Mouse (Mus musculus): ENCODE measurements around the gene Gtf3c2.

Gene Gtf3c2

GRCm38 (mm10) chr5:31197072-31197471 is 17.1 kb upstream of the Gtf3c2 start:
- no peak for DNase-seq

GRCm38 (mm10) chr5:31196207-31196606 is 16.3 kb upstream of the Gtf3c2 start:
- no peak for DNase-seq

DNA sequence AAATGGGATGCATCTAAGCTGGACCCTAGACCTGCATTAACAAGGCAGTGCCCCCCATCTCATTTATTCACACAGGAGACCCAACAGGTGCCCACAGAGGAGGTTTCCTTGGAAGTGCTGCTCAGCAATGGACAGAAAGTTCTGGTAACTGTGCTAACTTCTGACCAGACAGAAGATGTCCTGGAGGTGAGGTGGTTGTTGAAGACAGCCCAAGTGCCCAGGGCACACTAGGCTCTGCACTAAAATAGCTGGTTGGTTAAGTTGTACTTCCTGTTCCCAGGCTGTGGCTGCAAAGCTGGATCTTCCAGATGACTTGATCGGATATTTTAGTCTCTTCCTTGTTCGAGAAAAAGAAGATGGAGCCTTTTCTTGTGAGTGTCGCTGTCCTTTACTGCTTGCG is 15.7 kb upstream of the Gtf3c2 start:
- DNase-seq, result no peak

DNA sequence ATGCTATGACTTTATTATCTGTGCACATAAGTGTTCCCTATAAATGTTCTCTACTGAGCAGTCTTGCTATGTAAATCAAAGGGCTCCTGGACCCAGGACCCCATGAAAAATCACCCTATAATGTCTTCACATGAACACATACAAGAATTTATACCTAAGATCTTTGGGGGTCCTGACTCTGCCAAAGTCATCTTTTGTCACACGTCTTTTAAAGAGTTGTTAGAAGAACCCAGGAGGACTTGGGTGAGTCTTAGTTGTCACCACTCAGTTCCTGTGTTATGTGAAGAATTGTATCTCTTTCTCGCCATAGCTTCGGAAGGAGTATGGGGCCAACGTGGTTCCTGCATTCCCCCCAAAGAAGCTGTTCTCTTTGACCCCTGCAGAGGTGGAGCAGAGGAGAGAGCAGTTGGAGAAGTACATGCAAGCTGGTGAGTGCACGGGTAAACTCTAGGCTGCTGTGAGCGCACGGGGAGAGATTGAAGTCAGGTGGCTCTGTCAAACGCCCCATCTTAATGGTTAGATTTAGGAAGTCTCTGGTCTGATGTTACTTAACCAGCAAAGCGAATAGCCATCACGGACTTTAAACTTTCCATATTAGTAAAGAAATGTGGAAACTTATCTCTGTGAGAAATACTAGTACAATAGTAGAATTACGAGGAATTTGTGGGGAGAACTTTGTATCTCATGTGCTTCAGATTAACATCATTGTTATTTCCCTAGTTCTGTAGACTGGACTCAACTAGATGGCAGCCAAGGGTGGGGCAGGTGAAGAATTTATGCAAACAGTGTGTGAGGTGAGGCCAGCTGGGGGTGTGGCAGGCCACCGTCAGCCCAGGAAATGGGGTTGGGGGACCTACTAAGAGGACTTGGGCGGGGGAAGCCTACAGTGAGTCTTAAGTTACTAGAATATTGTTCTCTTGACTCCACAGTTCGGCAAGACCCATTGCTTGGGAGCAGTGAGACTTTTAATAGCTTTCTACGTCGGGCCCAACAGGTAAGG is 14.8 kb upstream of the Gtf3c2 start:
- DNase-seq, result no peak

DNA sequence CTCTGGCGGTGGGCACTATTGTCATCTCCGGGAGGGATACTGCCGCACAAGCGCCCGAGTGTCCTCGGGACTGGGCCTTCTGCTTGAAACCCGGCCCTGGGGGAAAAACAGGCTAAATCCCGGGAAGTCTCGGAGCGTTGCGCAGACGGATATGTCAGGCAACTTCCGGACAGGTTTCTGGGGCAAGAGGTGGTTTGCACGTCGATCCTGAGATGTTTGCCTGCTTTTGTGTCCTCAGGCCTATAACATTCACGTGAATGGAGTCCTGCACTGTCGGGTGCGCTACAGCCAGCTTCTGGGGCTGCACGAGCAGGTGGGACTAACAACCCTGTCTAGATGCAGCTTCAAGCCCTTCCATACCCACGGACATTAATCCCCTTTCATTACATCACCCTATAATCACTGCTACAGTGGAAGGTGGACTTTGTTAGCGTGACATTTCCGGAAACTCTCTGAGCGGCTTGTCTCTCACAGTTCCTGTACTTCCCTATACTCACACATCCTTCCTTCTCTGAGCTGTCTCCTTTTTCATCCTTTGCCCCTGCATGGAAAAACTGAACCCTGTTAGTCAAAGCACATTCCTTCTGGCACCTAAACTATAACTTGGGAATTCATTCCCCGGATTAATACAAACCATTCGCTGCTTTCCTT is 13.8 kb upstream of the Gtf3c2 start:
- DNase-seq, result no peak

- DNase-seq, result peak; percentile 95
Observed at GRCm38 (mm10) chr5:31192939-31193630, 13.1 kb upstream of the Gtf3c2 start, which contains the start of the genes Snx17 and Eif2b4. TSS of gene Snx17 (plus strand) at chr5:31193227. TSS of gene Eif2b4 (minus strand) at chr5:31193430.

DNA sequence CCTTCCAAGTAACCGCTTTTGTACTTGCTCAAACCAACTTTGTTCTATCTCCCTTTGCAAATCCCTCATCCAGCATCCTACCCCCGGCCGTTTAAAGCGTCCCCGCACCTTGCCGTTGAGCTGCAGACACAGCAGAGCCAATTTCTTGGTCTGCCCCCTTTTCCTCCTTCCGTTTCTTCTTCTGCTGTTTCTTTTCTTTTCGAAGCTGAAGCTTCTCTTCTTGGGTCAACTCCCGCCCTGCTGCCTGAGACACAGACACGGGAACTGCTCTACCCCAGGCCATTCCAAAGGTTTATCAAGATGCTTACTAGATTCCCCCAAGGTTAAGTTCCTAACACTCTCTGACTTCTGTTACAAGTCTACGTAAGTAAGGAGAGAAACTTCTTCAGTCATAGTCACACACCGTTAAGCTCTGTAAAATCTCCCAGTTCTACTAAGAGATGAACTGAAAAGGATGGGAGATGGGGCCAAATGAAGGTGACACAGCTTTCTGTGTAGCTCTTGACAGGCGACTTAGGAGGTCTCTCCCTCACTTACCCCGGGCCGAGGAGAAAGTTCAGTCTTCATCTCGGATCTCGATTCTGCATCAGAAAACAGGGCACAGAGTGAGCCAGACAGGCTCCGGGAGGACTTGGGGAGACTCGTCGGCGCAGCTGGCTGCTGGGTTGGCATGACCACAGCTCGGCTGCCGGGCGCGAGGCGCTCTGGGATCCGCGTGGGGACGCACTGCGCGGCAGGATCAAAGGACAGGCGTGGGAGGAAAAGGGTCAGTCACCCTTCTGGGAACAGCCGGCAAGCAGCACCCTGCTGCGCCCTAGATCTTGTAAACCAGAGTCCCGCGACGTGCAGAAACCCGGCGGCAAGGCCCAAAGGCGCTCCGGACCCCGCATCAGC is 12.3 kb upstream of the Gtf3c2 start:
- no peak for DNase-seq

GRCm38 (mm10) chr5:31190201-31190600 is 10.3 kb upstream of the Gtf3c2 start:
- no peak for DNase-seq

GRCm38 (mm10) chr5:31188223-31188840 is 8.4 kb upstream of the Gtf3c2 start:
- DNase-seq, result no peak

DNA sequence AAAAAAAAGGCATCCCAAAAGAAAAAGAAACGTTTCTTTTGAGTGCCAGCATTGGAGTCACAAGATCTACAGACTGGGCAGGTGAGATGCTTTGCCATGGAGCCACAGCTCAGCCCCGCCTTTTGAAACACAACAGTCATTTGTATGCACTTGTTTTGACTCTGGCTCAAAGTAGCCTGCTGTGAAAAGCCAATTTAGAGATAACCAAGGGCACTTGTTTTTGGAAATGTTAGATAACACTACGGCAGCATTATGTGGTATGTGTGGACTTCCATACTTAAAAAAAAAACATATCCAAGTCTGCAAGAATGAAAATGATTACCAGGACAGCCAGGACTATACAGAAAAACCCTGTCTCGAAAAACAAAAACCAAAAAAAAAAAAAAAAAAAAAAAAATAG is 3.7 kb upstream of the Gtf3c2 start:
- no peak for DNase-seq

- DNase-seq, result no peak
Observed at GRCm38 (mm10) chr5:31181183-31181770, 1.3 kb upstream of the Gtf3c2 start.

DNA sequence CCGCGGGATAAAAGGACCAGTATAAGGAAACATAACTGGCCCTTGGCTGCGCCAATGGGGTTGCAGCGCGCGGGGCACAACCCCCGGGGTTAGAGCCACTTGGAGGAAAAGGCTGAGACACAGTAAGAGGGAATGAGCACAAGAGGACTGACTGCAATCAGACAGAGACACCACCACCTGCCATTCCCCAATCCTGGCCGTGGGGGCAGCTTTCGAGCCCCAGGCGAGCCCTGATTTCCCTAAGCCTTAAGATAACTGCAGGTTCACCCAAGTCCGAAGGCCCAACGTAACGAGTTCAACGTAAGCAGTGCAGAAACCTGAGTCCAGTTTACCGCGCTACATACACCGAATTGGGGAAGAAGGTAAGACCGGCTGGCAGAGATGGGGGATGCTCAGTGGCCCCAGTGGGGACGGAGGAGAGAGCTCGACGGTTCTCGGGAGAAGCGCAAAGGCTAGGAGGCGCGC is 611 bp downstream of the Gtf3c2 start:
- DNase-seq, result no peak

DNA sequence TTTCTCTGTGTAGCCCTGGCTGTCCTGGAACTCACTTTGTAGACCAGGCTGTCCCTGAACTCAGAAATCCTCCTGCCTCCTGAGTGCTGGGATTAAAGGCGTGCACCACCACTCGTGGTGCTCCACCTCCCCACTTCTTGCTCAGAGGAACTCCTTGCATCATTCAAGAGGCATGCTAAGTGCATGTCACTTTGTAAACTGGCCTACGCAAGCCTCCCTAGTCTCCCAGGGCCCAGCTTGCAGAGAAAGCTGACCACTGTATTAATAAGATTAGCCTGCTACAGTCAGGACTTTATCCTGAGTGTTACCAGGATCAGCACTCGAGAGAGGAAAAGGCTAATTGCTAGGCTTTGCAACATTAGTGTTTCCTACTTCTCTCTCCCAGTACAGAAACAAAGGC is 11.3 kb downstream of the Gtf3c2 start:
- DNase-seq, result no peak

DNA sequence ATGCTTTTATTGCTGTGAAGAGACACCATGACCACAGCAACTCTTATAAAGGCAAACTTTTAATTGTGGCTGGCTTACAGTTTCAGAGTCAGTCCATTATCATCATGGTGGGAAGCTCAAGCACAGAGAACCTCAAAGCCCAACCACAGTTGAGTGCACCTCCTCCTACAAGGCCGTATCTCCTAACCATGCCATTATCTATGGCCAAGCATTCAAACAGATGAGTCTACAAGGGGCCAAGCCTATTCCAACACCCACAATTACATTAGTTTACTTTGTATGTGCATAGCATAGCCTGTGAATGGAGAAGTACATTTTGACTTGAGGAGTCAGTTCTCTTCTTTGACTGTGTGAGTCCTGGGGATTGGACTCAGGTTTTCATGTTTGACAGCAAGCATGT is 15.1 kb downstream of the Gtf3c2 start:
- no peak for DNase-seq

DNA sequence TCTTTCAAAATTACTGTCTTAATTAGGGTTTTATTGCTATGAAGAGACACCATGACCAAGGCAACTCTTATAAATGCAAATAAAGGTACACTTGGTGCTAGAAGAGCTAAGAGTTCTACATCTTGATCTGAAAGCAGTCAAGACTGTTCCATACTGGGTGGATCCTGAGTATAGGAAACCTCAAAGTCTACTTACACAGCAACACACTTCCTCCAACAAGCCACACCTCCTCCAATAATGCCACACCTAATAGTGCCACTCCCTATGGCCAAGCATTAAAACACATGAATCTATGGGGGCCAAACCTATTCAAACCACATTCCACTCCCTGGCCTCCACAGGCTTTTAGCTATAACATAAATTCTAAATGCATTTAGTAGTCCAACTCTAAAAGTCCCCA is 17.5 kb downstream of the Gtf3c2 start:
- no peak for DNase-seq

GRCm38 (mm10) chr5:31154152-31154553 is 25.8 kb downstream of the Gtf3c2 start, which contains the start of gene Mpv17:
TSS of gene Mpv17 (minus strand) at chr5:31154251.
- DNase-seq, result peak; percentile 76

- DNase-seq, result no peak
Observed at GRCm38 (mm10) chr5:31153516-31154151, 26.3 kb downstream of the Gtf3c2 start.

GRCm38 (mm10) chr5:31151746-31152145 is 28.2 kb downstream of the Gtf3c2 start:
- no peak for DNase-seq

DNA sequence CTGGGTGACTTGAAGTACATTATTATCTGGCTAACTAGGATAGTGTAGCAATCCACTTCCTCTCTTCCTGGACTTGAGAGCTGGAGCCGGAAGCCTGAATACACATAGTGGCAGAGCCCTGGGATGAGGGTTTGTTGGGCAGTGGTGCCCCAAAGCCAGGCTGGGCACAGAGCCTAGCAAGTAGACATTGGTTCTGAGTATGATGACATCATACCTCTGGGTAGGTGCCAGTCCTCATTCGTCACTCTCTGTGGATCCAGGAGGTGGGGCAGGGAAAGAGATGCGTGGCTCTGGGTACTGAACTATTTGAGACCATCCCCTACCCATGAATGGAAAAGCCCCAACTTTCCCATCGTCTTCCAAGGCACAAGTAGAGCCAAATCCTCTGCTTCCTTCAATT is 30.2 kb downstream of the Gtf3c2 start:
- no peak for DNase-seq

DNA sequence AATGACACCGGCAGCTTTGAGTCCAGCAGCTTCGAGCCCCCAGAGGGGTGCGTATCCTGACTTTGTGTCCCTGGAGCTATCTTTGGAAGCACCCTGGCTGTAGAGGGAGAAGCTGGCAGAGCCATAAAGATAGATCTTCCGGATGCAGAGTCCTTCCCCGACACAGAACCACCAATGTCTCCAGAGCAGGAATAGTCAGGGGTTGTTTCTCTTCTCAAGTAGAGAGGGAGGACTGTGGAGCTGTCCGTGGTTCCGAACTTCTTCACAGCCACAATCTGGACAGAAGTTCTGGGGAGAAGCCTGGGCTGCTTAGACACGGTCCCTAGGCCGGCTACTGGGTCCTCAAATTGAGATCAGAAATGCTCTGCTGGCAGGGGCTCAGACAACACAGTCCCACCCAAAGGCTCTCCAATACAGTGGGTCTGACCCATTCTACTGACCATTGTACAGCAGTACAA is 40.9 kb downstream of the Gtf3c2 start:
- DNase-seq, result no peak

All from right cerebral cortex, postnatal 4 days (tissue).